Mouse (Mus musculus): ENCODE measurements around the gene Chd6. TPM values are rescaled to one million over a fixed set of nuclear protein-coding genes. Genes with fewer than 3 reads are reported as not detected.

The Chd6 gene
- polyA plus RNA-seq, 1 experiment = 5.1 TPM

DNA sequence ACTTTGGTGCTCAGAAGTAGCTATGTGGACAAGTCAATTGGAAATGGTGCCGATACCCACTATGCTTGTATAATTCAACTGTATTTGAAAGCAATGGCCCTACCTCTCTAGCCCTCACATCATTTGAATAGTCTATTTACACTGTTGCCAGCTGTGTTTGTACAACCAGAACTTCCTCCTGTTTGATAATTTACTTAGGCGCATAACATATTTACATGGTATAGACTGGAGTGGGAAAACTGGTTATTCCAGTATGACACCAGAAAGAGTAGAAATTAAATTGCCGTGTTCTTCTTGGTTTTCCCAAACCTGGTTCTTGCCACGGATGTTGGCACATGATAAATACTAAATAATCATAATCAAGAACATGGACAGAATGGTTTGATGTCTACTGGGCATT lies 35.9 kb upstream of the Chd6 start:
- Histone ChIP-seq H3K36me3 (ENCODE audit: control insufficient read depth, insufficient read depth) (no peaks in the 10 kb centered on the region), H3K27me3 (ENCODE audit: control insufficient read depth, insufficient read depth, insufficient read length) (no peaks in the 10 kb centered on the region), H3K79me2 (ENCODE audit: control insufficient read depth, insufficient read depth) (no peaks in the 10 kb centered on the region), H3ac (ENCODE audit: control insufficient read depth, insufficient read length) (no peak overlapping the region), H3K4me3 (no peak overlapping the region), H3K4me2 (ENCODE audit: low read depth) (no peak overlapping the region)
- TF ChIP-seq USF1 (IDR thresholded peaks at IDR 0.05; ENCODE audit: low read depth) = no peak
- no peak for TF ChIP-seq TCF3 (IDR thresholded peaks at IDR 0.05; ENCODE audit: insufficient read length, low read depth)
- TF ChIP-seq POLR2A (IDR thresholded peaks at IDR 0.05; ENCODE audit: insufficient read length, low read depth) = no peak
- TF ChIP-seq CEBPB (IDR thresholded peaks at IDR 0.05; ENCODE audit: insufficient read depth, poor library complexity, severe bottlenecking) = no peak
- no peak for TF ChIP-seq MYOG (IDR thresholded peaks at IDR 0.05; ENCODE audit: control insufficient read depth in 1 of 3, insufficient read depth in 1 of 3, insufficient read length in 2 of 3, low read depth in 2 of 3)
- TF ChIP-seq POLR2AphosphoS2 (IDR thresholded peaks at IDR 0.05; ENCODE audit: insufficient read length, low read depth) = no peak
- TF ChIP-seq SRF (IDR thresholded peaks at IDR 0.05; ENCODE audit: control insufficient read depth, insufficient read length, low read depth) = no peak

DNA sequence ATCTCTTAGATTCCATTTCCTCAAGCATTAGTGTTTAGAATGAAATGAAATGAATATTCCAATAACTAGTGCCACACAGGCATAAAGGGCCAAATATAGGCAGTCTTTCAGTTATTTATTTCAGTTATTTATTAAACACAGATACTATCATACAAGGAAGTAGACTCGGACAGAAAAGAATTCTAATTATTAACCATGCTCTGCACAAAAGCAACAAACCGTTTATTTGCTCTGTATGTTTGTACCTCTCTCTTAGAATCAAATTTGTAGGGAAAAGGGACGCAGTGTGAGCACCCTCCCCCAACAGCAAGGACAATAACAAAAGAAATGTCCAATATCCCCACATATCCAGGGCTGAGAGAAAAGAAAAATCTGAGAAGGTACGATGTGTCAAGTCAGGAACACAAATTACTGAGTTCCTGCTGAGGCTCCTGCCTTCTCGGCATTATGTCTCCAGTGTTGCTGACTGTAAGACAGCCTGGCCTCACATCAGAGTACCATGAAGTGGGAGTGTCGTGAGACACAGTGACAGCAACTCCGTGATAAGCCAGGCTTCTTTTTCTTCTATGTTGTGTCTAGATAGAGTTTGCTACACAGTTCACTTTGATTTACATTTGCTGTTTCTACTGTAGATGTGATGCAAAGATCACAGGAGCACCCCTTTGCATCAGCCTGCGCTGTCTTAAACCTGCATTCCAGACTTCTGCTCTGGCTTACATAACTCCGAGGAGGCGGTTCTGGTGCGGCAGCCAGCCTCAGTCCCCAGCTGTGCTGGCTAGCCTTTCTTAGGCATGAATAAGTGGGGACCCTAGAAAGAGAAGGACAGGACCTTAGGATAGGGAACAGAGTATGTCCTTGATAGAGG lies 30.0 kb upstream of the Chd6 start:
- TF ChIP-seq REST (IDR thresholded peaks at IDR 0.05; ENCODE audit: insufficient read depth, insufficient read length) (no peak), TCF3 (IDR thresholded peaks at IDR 0.05; ENCODE audit: insufficient read length, low read depth) (no peak), MYOD1 (IDR thresholded peaks at IDR 0.05; ENCODE audit: control insufficient read depth in 1 of 3, insufficient read length in 2 of 3, low read depth in 2 of 3) (no peak), MYOG (IDR thresholded peaks at IDR 0.05; ENCODE audit: control insufficient read depth in 1 of 3, insufficient read depth in 1 of 3, insufficient read length in 2 of 3, low read depth in 2 of 3) (no peak), USF1 (IDR thresholded peaks at IDR 0.05; ENCODE audit: low read depth) (no peak), POLR2AphosphoS2 (IDR thresholded peaks at IDR 0.05; ENCODE audit: insufficient read length, low read depth) (no peak), E2F4 (IDR thresholded peaks at IDR 0.05; ENCODE audit: insufficient read depth) (no peak), SRF (IDR thresholded peaks at IDR 0.05; ENCODE audit: control insufficient read depth, insufficient read length, low read depth) (no peak), CEBPB (IDR thresholded peaks at IDR 0.05; ENCODE audit: insufficient read depth, poor library complexity, severe bottlenecking) (no peak), POLR2A (IDR thresholded peaks at IDR 0.05; ENCODE audit: insufficient read length, low read depth) (no peak), TCF12 (IDR thresholded peaks at IDR 0.05; ENCODE audit: insufficient read depth, poor library complexity, severe bottlenecking) (no peak), MAX (IDR thresholded peaks at IDR 0.05; ENCODE audit: low read depth) (no peak)
- Histone ChIP-seq H3K36me3 (ENCODE audit: control insufficient read depth, insufficient read depth) (no peaks in the 10 kb centered on the region), H3ac (ENCODE audit: control insufficient read depth, insufficient read length) (no peak overlapping the region), H3K4me2 (ENCODE audit: low read depth) (no peak overlapping the region), H3K79me2 (ENCODE audit: control insufficient read depth, insufficient read depth) (no peaks in the 10 kb centered on the region), H3K4me3 (no peak overlapping the region), H3K27me3 (ENCODE audit: control insufficient read depth, insufficient read depth, insufficient read length) (peaks cover 16% of the 10 kb centered on the region)

- H3K36me3 ChIP-seq (ENCODE audit: control insufficient read depth, insufficient read depth) = no peaks in the 10 kb centered on the region
Observed at GRCm38 (mm10) chr2:161136999-161137398, 28.1 kb upstream of the Chd6 start.

GRCm38 (mm10) chr2:161128367-161129111 lies 19.7 kb upstream of the Chd6 start:
- H3K4me3 ChIP-seq = no peak overlapping the region
- H3K27me3 ChIP-seq (ENCODE audit: control insufficient read depth, insufficient read depth, insufficient read length) = peaks cover 4% of the 10 kb centered on the region
- TF ChIP-seq MYOD1 (IDR thresholded peaks at IDR 0.05; ENCODE audit: control insufficient read depth in 1 of 3, insufficient read length in 2 of 3, low read depth in 2 of 3) (no peak), POLR2AphosphoS2 (IDR thresholded peaks at IDR 0.05; ENCODE audit: insufficient read length, low read depth) (no peak), TCF12 (IDR thresholded peaks at IDR 0.05; ENCODE audit: insufficient read depth, poor library complexity, severe bottlenecking) (no peak), POLR2A (IDR thresholded peaks at IDR 0.05; ENCODE audit: insufficient read length, low read depth) (no peak), E2F4 (IDR thresholded peaks at IDR 0.05; ENCODE audit: insufficient read depth) (no peak), CEBPB (IDR thresholded peaks at IDR 0.05; ENCODE audit: insufficient read depth, poor library complexity, severe bottlenecking) (no peak), TCF3 (IDR thresholded peaks at IDR 0.05; ENCODE audit: insufficient read length, low read depth) (no peak), MAX (IDR thresholded peaks at IDR 0.05; ENCODE audit: low read depth) (no peak), USF1 (IDR thresholded peaks at IDR 0.05; ENCODE audit: low read depth) (no peak), REST (IDR thresholded peaks at IDR 0.05; ENCODE audit: insufficient read depth, insufficient read length) (no peak), SRF (IDR thresholded peaks at IDR 0.05; ENCODE audit: control insufficient read depth, insufficient read length, low read depth) (no peak), MYOG (IDR thresholded peaks at IDR 0.05; ENCODE audit: control insufficient read depth in 1 of 3, insufficient read depth in 1 of 3, insufficient read length in 2 of 3, low read depth in 2 of 3) (no peak)
- H3K36me3 ChIP-seq (ENCODE audit: control insufficient read depth, insufficient read depth) = no peaks in the 10 kb centered on the region
- no peak overlapping the region for H3K4me2 ChIP-seq (ENCODE audit: low read depth)
- H3K79me2 ChIP-seq (ENCODE audit: control insufficient read depth, insufficient read depth) = no peaks in the 10 kb centered on the region
- no peak overlapping the region for H3ac ChIP-seq (ENCODE audit: control insufficient read depth, insufficient read length)

More at GRCm38 (mm10) chr2:161136999-161137398, 28.1 kb upstream of the Chd6 start:
- TF ChIP-seq MYOD1 (IDR thresholded peaks at IDR 0.05; ENCODE audit: control insufficient read depth in 1 of 3, insufficient read length in 2 of 3, low read depth in 2 of 3) (no peak), POLR2A (IDR thresholded peaks at IDR 0.05; ENCODE audit: insufficient read length, low read depth) (no peak), MAX (IDR thresholded peaks at IDR 0.05; ENCODE audit: low read depth) (no peak), TCF3 (IDR thresholded peaks at IDR 0.05; ENCODE audit: insufficient read length, low read depth) (no peak), POLR2AphosphoS2 (IDR thresholded peaks at IDR 0.05; ENCODE audit: insufficient read length, low read depth) (no peak), CEBPB (IDR thresholded peaks at IDR 0.05; ENCODE audit: insufficient read depth, poor library complexity, severe bottlenecking) (no peak), USF1 (IDR thresholded peaks at IDR 0.05; ENCODE audit: low read depth) (no peak), TCF12 (IDR thresholded peaks at IDR 0.05; ENCODE audit: insufficient read depth, poor library complexity, severe bottlenecking) (no peak), MYOG (IDR thresholded peaks at IDR 0.05; ENCODE audit: control insufficient read depth in 1 of 3, insufficient read depth in 1 of 3, insufficient read length in 2 of 3, low read depth in 2 of 3) (no peak), REST (IDR thresholded peaks at IDR 0.05; ENCODE audit: insufficient read depth, insufficient read length) (no peak), E2F4 (IDR thresholded peaks at IDR 0.05; ENCODE audit: insufficient read depth) (no peak), SRF (IDR thresholded peaks at IDR 0.05; ENCODE audit: control insufficient read depth, insufficient read length, low read depth) (no peak)
- Histone ChIP-seq H3K27me3 (ENCODE audit: control insufficient read depth, insufficient read depth, insufficient read length) (peaks cover 16% of the 10 kb centered on the region), H3K4me2 (ENCODE audit: low read depth) (no peak overlapping the region), H3K79me2 (ENCODE audit: control insufficient read depth, insufficient read depth) (no peaks in the 10 kb centered on the region), H3ac (ENCODE audit: control insufficient read depth, insufficient read length) (no peak overlapping the region), H3K4me3 (no peak overlapping the region)
